Mouse (Mus musculus) lung, adult 2 months (tissue): Measurements from ENCODE around the gene Atp6v1g3.

ENCODE experiments used
- CTCF ChIP-seq: fragments of 200-500 bp; IDR thresholded peaks from 2 replicates; pipeline ENCODE4 v1.5.1; 2011; ENCODE audit warnings: mild to moderate bottlenecking, low read length, control low read depth; ENCODE audit not compliant: insufficient read depth
- POLR2A ChIP-seq: fragments of 200-500 bp; IDR thresholded peaks from 2 replicates; pipeline ENCODE4 v1.6.1; 2011; ENCODE audit warnings: low read depth, mild to moderate bottlenecking, control low read depth, low read length, borderline replicate concordance; ENCODE audit errors: extremely low read depth

- TF ChIP-seq POLR2A (no peak), CTCF (no peak)
Measured at GRCm38 (mm10) chr1:138273438-138273837, at the start of gene Atp6v1g3.
